Mouse (Mus musculus): ENCODE results near the gene Fam133b. TPM values are rescaled to one million over a fixed set of nuclear protein-coding genes. Genes with fewer than 3 reads are reported as not detected.
A peak's percentile ranks its signal among the peaks of the same experiment; 100 is the strongest.
"Not testable (repeated sequence)": the region's sequence is repeated elsewhere in the genome, so short reads cannot be mapped to it uniquely, and the experiment has no call there.

Gene Fam133b
- total and polyA plus RNA-seq, 2 experiments from 2014 or later = 24.3 to 25.1 TPM

DNA sequence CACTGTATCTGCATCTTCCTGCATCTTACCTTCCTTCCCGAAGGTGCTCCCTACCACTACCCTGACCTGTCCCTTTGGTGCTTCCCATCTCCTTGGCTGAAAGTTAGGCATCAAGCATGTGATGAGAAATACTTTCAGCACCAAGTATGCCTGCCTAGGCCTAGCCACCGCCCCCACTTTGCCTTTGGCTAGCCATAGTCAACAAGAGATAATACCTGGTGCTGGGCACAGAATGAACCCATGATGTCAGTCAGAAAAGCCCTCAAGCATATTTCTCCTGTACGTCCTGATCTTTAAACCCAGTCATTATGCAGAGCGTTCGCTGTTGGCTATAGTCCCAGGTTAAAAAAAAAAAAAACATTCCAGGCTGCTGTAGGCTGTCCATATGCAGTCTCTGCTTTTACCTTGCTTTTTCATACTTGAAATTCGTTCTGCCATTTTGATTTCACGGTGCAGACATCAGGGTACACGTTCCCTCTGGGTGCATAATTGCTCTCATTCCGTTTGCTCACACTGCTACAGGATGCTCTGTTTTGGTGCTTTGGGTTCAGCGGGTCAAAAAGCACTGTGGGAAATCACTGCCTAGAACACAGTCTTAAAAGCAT lies 13.9 kb upstream of the Fam133b start:
- ATAC-seq (ENCODE audit: low FRiP score) = peak; percentile 24; the same call in 1 of the 2 replicates
- no peak overlapping the region for H3K27ac ChIP-seq (ENCODE audit: low read depth, low read length)
- 39% methylated on average over 10 of the region's 10 CpGs for WGBS

DNA sequence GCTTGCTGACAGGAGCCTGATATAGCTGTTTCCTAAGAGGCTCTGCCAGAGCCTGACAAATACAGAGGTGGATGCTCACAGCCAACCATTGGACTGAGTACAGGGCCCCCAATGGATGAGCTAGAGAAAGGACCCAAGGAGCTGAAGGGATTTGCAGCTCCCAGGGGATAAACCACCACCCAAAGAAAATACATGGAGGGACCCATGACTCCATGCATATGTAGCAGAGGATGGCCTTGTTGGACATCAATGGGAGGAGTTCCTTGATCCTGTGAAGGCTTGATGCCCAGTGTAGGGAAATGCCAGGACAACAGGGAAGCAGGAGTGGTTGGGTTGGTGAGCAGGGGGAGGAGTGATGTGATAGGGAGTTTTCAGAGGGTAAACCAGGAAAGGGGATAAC lies 11.6 kb upstream of the Fam133b start:
- H3K4me2 ChIP-seq (ENCODE audit: low read depth, low read length, poor library complexity, severe bottlenecking); H3K36me3 ChIP-seq (ENCODE audit: insufficient read depth, low read length); H3K4me3 ChIP-seq (ENCODE audit: low read depth, low read length); H3K27ac ChIP-seq (ENCODE audit: low read depth, low read length); H3K4me1 ChIP-seq (ENCODE audit: insufficient read depth, low read length); H3K9me3 ChIP-seq (ENCODE audit: low read length); ATAC-seq (ENCODE audit: low FRiP score); H3K9ac ChIP-seq (replicated peaks; ENCODE audit: low read length, poor library complexity, severe bottlenecking); H3K27me3 ChIP-seq (ENCODE audit: insufficient read depth, low read length); DNase-seq (ENCODE audit: low spot score): not testable (repeated sequence)

More for the DNA sequence above, 13.9 kb upstream of the Fam133b start:
- no peaks in the 10 kb centered on the region for H3K27me3 ChIP-seq (ENCODE audit: insufficient read depth, low read length)
- H3K4me3 ChIP-seq (ENCODE audit: low read depth, low read length) = no peak overlapping the region
- no peaks in the 10 kb centered on the region for H3K9me3 ChIP-seq (ENCODE audit: low read length)
- H3K36me3 ChIP-seq (ENCODE audit: insufficient read depth, low read length) = no peaks in the 10 kb centered on the region
- no peak for DNase-seq (ENCODE audit: low spot score)
- no peak overlapping the region for H3K4me2 ChIP-seq (ENCODE audit: low read depth, low read length, poor library complexity, severe bottlenecking)
- no peak overlapping the region for H3K9ac ChIP-seq (replicated peaks; ENCODE audit: low read length, poor library complexity, severe bottlenecking)
- H3K4me1 ChIP-seq (ENCODE audit: insufficient read depth, low read length) = no peaks in the 10 kb centered on the region
- TF ChIP-seq CTCF (IDR thresholded peaks at IDR 0.05) = no peak

DNA sequence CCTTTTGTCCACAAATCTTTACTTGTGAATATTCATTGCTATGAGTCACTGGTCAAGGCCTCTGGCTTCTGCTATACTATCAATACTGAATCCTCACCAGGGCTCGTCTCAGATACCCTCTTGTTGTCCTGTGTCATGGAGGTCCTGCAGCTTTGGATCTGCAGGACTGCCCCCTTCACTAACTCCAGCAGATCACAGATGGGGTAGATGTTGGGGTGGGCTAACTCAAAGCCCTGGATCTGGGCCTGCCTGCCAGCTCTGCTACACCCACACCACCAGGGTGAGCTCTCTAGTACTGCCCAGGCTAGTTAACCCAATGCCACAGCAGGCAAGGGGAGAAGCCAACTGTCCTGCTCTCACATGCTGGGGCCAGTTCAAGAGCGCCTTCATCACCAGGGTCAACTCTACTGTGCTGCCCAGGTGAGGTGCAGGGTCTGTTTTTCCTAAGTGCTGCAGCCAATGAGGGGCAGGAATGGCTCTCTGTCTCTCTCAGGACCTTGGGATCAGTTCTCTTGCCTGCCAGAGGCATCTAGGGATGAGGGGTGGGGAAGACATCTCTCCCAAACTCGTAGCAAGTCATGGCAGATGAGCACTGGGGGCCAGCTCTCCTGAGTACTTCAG lies 6.9 kb upstream of the Fam133b start:
- no peaks in the 10 kb centered on the region for H3K4me1 ChIP-seq (ENCODE audit: insufficient read depth, low read length)
- DNase-seq (ENCODE audit: low spot score) (no peak), ATAC-seq (ENCODE audit: low FRiP score) (no peak)
- WGBS = 67% methylated on average over 3 of the region's 3 CpGs
- no peaks in the 10 kb centered on the region for H3K9me3 ChIP-seq (ENCODE audit: low read length)
- H3K9ac ChIP-seq (replicated peaks; ENCODE audit: low read length, poor library complexity, severe bottlenecking) = no peak overlapping the region
- H3K4me2 ChIP-seq (ENCODE audit: low read depth, low read length, poor library complexity, severe bottlenecking) = no peak overlapping the region
- no peak for TF ChIP-seq CTCF (IDR thresholded peaks at IDR 0.05)
- H3K27me3 ChIP-seq (ENCODE audit: insufficient read depth, low read length) = no peaks in the 10 kb centered on the region
- H3K4me3 ChIP-seq (ENCODE audit: low read depth, low read length) = no peak overlapping the region
- H3K36me3 ChIP-seq (ENCODE audit: insufficient read depth, low read length) = no peaks in the 10 kb centered on the region
- no peak overlapping the region for H3K27ac ChIP-seq (ENCODE audit: low read depth, low read length)

GRCm38 (mm10) chr5:3538505-3539472 lies 4.8 kb upstream of the Fam133b start:
- DNase-seq (ENCODE audit: low spot score) = no peak
- Histone ChIP-seq H3K4me2 (ENCODE audit: low read depth, low read length, poor library complexity, severe bottlenecking) (no peak overlapping the region), H3K27me3 (ENCODE audit: insufficient read depth, low read length) (no peaks in the 10 kb centered on the region), H3K4me1 (ENCODE audit: insufficient read depth, low read length) (no peaks in the 10 kb centered on the region), H3K9ac (replicated peaks; ENCODE audit: low read length, poor library complexity, severe bottlenecking) (no peak overlapping the region), H3K4me3 (ENCODE audit: low read depth, low read length) (no peak overlapping the region), H3K9me3 (ENCODE audit: low read length) (no peaks in the 10 kb centered on the region), H3K27ac (ENCODE audit: low read depth, low read length) (no peak overlapping the region), H3K36me3 (ENCODE audit: insufficient read depth, low read length) (no peaks in the 10 kb centered on the region)
- no peak for TF ChIP-seq CTCF (IDR thresholded peaks at IDR 0.05)
- ATAC-seq (ENCODE audit: low FRiP score) = no peak
- WGBS = 69% methylated on average over 11 of the region's 11 CpGs

DNA sequence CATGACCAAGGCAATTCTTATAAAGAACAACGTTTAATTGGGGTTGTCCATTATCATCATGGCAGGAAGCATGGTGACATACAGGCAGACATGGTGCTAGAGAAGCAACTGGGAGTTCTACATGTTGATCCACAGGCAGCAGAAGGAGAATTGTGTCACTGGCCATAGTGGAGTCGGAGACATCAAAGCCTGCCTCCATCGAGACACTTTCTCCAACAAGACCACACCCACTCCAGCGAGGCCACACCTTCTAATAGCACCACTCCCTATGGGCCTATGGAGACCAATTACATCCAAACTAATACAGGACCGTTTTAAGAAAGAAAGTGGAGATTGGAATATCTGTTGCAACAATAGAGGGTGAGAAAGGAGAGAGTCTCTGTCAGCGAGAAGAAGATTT lies 1.8 kb upstream of the Fam133b start:
- Histone ChIP-seq H3K27ac (ENCODE audit: low read depth, low read length) (no peak overlapping the region), H3K9me3 (ENCODE audit: low read length) (no peaks in the 10 kb centered on the region), H3K9ac (replicated peaks; ENCODE audit: low read length, poor library complexity, severe bottlenecking) (no peak overlapping the region), H3K4me3 (ENCODE audit: low read depth, low read length) (no peak overlapping the region), H3K27me3 (ENCODE audit: insufficient read depth, low read length) (no peaks in the 10 kb centered on the region), H3K4me2 (ENCODE audit: low read depth, low read length, poor library complexity, severe bottlenecking) (no peak overlapping the region), H3K36me3 (ENCODE audit: insufficient read depth, low read length) (no peaks in the 10 kb centered on the region), H3K4me1 (ENCODE audit: insufficient read depth, low read length) (peaks cover 5% of the 10 kb centered on the region; the same call in 1 of the 2 replicates)
- WGBS = 82% methylated on average over 6 of the region's 6 CpGs
- ATAC-seq (ENCODE audit: low FRiP score) = no peak
- no peak for TF ChIP-seq CTCF (IDR thresholded peaks at IDR 0.05)
- DNase-seq (ENCODE audit: low spot score) = no peak

DNA sequence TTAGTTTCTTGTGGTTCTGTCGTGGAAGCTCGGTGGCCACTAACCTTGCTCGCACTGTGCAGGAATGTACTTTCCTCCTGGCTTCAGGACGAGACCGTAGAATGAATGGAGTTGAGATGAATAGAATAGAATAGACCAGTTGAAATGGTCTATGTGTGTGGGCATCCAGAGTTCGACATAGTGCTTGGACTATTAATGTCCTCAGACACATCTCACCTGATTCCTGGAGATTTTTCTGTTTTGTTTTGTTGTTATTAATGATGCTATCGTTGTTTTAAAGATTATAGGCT lies 792 bp downstream of the Fam133b start:
- 9% methylated on average over 7 of the region's 7 CpGs for WGBS
- ATAC-seq (ENCODE audit: low FRiP score) = peak; percentile 27; the same call in 1 of the 2 replicates
- TF ChIP-seq CTCF (IDR thresholded peaks at IDR 0.05) = no peak
- H3K27ac ChIP-seq (ENCODE audit: low read depth, low read length) = no peak overlapping the region
- no peaks in the 10 kb centered on the region for H3K9me3 ChIP-seq (ENCODE audit: low read length)
- DNase-seq (ENCODE audit: low spot score) = peak; percentile 5
- H3K4me2 ChIP-seq (ENCODE audit: low read depth, low read length, poor library complexity, severe bottlenecking) = peak overlapping the region; percentile 61
- peak overlapping the region; percentile 87 for H3K9ac ChIP-seq (replicated peaks; ENCODE audit: low read length, poor library complexity, severe bottlenecking)
- H3K36me3 ChIP-seq (ENCODE audit: insufficient read depth, low read length) = no peaks in the 10 kb centered on the region
- no peaks in the 10 kb centered on the region for H3K27me3 ChIP-seq (ENCODE audit: insufficient read depth, low read length)
- peak overlapping the region; percentile 79 for H3K4me3 ChIP-seq (ENCODE audit: low read depth, low read length)
- H3K4me1 ChIP-seq (ENCODE audit: insufficient read depth, low read length) = peaks cover 5% of the 10 kb centered on the region; the same call in 1 of the 2 replicates

Measured in midbrain, postnatal 0 days (tissue).